Mouse (Mus musculus) heart, adult 18-20 months (tissue): ENCODE measurements at regions not wholly inside any gene's neighbourhood (a gene's known extent, or its start where the extent isn't known, plus 50 kb on each side); places are given as distances from the start of the nearest gene placed in this dataset.

Experiments
- DNase-seq, 2 experiments: peaks; one replicate each; pipeline ENCODE4 v3.0.0; 2021 to 2022; ENCODE audit warnings: mixed read lengths in 1 of 2

DNA sequence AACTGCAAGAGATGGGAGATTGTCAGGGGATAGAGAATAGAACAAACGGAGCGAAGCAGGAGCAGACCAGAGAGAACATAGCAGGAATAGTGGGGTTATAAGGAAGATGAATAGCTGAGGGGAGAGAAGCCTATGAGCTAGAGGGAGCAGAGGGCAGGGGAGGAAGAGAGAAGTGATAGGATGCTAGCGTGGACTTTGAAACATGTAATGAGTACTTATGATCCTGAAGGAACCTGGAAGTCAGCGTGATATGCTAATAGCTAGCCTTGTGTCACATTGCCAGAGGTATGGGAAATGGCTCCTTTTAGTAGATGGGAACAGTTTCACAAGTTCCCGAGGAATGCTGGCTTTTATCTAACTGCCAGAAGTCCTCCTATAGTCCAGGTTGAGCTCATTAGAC is 51.8 kb downstream of the Calml3 start:
- DNase-seq = no peak

DNA sequence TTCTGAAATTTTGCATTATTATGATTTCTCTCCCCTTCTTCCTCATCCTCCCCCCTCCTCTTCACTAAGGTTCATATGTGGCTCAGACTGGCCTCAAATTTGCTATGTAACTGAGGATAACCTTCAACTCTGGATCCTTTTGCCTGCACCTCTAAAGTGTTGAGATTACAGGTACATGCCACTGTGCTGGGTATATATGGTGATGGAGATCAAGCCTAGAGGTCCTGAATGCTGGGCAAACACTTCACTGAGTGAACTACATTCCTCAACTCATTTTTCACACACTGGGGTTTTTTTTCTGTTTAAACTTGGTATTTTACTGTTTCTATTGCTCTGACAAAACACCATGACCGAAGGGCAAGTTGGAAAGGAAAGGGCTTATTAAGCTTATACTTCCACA is 52.9 kb downstream of the Calml3 start:
- DNase-seq = no peak

DNA sequence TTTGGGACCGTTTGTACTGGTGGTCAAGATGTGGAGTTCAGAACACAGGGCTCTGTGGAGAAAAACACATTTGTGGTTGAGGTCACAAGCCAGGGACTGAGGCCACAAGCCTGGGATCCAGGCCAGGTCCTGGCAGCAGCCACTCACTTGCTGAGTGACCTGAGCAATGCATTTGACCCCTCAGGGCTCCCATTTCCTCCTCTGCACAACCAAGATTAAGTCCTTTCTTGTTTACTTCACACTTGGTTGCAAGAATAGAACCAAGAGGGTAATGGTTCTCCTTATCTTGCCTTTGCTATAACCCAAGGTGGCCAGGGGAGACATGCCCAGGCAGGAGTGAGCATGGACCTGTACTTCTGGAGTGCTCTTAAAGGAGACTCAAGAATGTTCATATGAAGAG is 53.4 kb downstream of the Calml3 start:
- peak; percentile 57 to 77 for DNase-seq

DNA sequence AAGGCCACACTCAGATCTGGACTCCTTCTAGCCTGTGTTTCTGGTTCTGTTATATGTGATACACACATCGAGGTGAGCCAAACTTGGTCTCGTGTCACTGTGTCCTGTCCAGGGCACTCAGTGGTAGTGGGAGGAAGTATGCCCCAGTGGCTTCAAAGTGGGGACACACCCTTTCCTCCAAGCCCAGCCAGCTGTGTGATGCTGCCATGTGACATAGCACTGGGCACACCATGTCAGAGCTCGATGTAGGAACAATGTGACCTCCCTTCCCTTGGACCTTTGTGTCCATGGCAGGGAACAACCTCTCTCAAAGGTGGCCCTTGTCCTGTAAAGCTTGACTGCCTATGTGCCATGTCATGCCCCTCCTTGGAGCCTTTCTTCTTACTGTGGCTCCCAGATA is 54.5 kb downstream of the Calml3 start:
- DNase-seq = peak in 1 of 2 experiments; percentile 47

DNA sequence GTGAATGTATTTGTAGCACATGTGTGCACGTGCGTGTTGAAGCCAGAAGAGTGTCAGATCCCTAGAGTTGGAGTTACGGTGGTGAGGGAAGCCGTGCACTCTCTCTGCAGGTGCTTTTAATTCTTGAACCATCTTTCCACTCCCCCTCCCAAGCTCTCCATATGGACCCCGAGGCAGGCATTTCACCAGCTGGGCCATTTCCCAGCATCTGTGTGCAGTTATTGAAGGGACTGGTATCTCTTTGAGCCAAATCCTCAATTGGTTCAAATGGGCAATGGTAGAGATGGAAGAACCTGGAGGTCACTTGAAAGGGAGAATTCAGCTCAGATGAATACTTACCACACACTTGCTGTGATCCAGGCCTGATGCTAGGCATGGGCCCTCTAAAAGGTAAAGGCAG is 55.3 kb downstream of the Calml3 start:
- no peak for DNase-seq

DNA sequence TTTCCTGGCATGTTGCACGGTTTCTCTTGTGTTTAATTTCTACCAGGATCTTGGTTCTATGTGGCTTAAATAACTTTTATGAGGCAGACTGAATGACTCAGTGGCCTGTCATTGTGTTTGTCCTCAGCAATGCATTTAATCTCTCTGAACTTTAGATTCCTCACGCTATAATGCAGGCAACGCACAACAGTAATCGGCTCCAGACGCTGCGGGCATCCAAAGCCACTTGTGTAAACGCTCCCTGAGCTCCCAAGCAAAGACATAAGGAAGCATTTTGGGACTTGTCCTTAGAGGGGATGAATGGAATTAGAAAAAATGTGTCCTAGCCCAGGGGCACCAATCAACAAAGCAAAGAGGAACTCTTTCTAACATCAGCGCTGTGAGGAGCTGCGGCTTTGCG is 57.6 kb downstream of the Calml3 start:
- DNase-seq = no peak

DNA sequence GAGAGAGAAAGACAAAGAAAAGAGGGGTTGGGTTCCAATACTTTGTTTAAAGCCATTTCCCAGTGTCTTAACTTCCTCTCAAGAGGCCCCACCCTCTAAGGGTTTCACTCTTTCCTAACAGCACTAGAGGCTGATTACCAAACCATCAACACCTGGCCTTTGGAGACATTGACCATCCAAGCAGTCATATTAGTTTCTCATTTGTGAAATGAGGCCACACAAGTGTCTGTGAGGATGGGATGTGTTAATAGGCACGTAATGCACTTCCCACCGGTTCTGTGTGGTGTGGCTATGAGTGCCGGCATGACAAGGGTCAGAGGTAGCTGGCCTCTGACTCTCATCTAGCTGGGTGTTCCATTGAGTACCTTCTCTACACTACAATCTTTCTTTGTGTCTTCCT is 59.2 kb downstream of the Calml3 start:
- DNase-seq = no peak

DNA sequence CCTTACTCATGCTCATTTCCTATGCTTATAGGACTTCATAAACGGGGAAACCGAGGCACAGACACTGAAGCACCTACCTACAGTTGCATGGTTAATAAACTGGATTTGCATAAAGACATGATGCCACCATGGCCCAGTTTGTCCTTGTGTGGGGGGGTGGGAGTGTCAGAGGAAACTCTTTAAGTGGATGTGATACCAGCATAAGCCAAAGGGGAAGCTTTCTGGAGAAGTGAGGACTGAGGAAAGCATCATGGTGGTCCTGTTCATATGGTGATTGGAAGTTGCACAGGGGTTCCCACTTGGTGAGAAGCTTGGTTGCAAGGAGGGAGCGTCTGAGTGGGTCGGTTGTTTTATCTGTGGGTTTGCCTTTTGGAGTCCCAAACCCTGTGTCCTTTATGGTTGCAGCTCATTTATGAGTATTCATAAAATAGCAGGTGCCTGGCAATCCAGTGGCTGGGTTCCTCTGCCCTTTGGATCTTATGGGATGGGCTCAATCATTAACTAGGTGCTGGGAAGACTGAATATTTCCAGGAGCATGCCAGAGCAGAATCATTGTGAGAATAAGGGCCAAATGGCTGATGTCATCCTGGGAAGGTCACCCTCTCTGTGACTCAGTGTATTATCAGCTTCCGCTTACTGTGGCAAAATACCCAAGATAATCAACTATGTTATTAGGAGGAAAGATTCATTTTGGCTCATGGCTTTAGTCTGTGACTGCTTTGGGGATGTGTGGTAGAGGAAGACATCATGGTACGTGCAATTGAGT is 60.2 kb downstream of the Calml3 start:
- no peak for DNase-seq

DNA sequence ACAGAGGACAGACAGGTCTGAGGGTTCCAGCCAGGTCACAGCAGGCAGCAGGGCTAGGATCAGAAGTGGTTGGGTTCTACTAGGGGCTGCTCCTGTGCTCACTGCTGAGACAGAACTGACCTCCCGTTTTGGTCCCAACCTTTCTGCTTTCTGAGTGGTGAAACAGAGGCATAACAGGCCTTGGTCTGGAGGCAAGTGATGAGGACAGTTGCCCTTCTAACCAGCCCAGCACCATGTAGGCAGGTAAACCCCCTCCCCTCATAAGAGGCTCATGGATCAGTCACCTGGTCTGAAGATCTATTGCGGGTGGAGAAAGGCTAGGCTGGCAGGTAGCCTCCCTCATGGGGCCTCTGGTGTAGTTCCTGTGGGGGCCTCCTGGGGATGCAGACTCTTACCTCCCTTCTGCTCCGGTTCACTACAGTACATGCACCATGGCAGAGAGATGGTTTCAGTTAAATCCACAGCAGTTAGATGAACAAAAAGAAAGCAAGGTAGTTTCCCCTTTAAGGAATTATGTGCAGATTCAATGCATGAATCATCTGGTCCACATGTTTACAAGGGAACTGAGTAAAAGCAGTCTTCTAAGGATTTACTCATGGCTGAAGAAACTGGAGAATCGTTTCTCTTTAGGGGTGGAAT is 61.2 kb downstream of the Calml3 start:
- no peak for DNase-seq

DNA sequence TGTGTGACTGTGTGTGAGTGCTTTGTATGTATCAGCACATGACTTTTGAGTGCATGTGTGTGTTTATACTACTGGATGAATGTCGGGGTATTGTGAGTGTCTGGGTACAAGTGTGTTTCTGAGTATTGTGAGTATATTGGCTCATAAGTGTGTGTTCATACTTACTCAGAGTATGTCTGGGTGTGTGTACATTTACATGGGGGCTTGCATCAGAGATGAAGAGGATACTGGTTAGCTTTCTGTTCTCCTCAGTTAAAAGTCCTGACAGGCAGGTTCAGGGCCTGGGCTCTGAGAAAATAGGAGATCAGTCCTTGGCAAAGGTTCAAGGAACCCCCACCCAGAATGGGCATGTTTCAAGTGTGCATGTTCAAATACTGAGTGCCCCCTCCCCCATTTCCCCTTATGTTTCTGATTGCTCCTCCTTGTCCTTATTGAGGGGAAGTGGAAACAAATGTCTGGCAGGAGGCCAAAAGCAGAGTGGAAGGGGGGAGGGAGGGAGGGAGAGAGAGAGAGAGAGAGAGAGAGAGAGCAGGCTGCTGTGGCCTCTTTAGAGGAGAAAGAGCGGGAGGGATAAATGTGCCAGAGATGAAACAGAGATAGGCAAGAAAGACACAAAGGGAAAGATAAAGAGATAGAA is 61.9 kb downstream of the Calml3 start:
- peak in 1 of 2 experiments; percentile 36 for DNase-seq

DNA sequence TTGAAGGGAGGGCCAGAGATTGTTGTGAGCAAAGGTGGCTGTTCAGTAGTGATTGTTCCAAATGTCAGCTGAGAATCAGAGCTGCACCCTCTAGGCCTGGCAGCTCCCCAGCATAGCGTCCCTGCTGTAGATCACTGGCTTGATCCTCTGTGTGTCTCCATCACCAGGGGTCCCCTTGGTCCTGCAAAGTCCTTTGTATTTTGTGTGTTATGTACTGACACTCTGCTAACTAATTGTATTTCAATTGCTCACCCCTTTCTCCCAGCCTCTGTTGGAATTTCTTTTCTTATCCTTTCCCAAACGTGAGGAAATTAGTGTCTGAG is 73.5 kb downstream of the Calml3 start:
- DNase-seq = no peak

DNA sequence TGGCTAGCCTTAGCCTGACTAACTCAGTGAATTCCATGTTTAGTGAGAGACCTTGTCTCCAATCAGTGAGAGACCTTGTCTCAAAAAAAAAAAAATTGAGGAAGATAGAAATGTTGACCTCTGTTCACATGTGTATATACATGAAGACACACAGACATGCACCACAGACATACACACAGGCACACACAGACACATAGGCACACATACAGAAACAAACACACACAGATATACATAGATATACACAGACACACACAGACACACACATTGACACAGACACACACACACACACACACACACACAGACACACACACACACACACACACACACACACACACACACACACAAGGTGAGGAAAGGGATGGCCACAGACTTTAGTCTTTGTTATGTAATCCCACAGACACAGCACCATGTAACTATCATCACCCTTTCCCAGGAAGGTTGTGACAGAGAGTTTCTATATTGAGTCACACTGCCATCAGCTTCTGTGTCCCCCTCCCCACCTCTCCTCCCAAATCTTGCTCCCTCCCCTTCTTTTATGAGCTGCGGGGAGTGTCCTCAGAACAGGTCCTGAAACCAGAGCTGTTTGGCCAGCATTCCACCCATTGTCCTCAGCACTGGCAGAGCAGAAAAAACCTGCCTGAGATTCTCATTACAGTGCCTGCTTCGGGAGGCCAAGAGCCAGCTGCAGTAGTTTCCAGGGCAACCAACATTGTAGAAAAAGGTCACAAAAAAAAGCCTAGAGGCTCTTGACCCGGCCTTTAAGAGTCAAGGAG is 74.0 kb downstream of the Calml3 start:
- peak; percentile 23 to 62 for DNase-seq

DNA sequence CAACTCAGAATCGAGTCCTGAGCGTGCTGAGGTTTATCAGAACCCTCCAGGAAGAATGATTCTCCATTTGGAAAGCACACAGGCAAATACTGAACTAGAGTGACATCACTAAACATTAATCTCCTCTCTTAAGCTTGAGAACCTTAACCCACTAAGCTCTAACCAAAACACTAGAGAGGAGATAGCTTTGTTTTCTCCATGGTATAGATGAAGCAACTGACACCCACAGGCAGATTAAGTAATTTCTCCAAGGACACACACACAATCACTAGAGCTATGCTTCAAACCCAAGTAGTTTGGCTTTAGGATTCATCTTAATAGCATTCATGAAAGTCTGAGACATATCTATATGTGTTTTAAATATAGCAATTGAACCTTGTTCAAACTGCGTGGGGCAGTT is 75.2 kb downstream of the Calml3 start:
- DNase-seq = no peak

DNA sequence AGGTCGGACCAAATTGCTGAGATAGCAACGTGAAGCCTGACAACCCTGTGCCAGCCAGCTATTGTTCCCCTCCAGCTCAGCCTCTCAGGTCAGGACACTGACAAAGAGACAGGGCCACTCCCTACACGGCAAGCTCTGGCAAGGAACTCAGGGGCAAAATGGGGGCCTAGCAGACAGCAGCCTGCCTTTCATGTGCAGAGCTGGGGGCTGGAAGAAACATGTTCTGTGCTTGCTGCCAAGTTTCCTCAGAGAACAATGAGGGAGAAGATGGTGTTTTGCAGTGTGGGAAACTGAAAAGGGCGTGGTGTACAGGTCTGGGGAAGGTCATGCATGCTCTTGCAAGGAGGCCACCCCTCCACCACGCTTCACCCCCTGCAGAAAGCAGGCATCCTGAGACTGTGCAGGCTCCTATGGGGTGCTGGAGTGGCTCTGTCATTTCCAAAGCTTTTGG is 77.8 kb downstream of the Calml3 start:
- DNase-seq = peak; percentile 39 to 83

DNA sequence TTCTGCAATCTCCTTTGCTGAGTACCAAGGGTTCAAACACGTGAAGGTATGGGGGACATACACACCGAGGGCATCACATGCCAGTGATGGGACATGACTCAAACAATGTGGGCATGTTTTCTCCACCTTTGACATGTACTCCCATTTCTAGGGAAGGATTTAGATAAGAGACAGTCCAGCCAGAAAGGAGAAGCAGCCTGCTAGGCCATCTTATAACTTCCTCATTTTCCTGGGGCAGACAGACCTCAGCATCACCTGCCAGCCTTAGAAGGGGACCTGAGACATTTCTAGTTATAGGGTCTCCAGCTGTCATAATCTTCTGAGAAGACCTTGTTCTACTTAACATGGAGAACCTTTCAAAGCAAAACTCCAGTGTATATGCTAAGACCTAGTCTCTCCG is 78.3 kb downstream of the Calml3 start:
- DNase-seq = peak in 1 of 2 experiments; percentile 3

DNA sequence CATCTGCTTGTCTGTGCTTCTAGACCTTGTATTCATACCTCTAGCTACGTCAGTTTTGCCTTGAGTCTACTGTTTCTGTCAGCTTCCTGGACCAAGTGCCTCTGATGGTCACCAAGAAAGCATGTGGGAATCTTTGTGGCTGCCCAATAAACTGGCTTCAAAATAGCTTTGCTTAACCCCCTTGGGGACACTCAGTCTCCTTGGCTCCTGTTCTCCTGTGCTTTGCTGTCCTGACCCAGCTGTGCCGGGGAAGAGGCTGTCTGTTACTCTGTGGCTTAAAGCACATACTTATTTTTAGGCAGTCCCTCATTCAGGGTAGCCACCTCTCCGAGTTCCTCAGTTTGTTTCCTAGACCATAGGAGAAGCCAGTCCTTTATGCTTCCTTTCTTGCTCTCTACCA is 79.8 kb downstream of the Calml3 start:
- DNase-seq = peak in 1 of 2 experiments; percentile 45

DNA sequence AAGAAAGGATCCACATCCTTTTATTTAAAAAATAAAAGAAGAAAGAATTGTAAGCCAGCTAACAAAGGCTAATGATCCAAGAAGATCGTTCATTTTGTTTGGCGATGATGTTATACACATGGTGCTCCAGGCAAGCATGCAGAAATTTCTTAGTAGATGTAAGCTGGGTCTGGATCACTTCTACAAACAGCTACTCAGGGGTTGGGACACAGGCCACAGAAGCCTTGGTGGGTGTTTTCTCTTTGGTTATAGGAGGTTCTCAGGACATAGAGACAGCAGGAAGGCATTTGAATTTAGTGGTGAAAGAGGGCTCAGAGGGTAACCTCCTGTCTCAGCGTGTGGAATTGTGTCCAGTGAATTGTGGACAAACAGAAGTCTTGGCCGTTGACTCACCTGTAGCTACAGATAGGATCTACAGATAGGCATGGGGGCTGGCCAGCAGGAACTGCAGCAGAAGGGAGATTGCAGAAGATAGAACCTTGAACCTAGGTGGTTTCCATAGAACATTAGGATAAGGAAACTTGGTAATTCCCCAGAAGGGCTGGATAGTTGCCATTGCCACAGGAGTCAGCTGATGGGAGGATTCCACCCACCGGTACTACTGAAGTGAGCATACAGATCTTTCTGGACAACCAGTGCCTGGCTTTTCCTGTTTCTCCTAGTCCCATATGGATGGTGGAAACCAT is 80.5 kb downstream of the Calml3 start:
- DNase-seq = no peak

DNA sequence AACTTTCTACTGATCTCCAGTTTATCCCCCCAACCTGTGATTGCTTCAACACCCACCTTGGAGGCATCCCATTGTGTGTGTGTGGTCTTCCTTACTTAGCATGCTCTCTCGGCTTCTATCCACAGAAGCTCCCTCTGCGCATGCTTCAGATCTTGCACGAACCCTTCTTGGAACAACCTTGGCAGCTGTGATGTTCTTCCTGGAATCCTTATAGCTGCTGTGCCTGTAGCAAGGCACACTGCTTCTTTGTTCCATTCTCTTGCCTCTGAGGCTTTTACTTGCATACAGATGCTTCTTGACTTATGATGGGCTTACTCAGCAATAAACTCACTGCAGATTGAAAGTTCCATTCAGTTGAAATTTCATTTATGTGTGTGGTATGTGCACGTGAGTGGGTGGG is 81.2 kb downstream of the Asb13 start:
- no peak for DNase-seq

DNA sequence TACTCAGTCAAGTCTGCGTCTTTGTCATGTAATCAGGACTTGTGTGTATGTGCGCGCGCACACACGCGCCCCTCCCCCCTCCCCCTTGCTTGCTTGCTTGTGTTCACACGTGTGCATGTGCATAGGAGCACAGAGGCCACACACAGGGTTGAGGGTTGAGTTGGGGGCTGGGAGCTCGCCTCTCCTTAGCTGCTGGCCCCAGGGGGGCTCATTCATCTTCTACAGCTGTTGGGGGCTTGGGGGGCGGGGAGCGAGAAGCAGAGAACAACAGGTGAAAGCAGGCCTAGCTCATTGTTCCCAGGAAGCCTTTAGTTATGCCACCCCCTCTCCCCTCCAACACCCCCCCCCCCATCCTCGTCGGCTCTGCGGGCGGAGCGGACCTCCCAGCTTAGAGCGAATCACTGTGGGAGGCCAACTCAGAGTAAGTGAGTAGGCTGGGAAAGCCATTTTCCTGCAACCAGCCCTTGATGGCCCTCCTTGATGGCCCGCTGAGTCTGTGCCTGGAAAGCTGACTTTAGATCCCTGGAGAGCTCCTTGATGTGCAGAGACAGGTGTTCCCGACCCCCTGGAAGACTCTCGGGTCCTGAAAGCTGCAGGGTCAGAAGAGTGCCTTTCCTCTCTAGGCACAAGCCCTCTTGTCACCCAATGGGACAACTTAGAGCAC is 78.8 kb downstream of the Asb13 start:
- no peak for DNase-seq

DNA sequence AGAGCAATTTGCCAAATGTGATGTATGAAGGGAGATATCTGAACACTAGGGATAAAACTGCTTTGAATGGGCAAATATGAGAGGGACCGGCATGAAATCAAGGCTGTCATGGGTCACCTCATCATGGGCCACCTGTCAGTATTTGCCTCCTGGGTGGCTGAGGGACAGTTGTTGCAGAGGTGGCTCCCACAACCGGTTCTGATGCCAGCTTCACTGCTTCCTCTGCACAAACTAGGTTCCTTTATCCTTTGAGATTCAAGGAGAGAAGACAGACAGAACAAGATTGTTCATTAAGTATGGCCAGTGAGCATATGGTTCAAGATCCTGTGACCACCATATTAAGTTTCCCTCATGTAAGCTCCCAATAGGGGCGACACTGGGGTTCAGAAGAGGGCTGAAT is 78.3 kb downstream of the Asb13 start:
- DNase-seq = no peak

DNA sequence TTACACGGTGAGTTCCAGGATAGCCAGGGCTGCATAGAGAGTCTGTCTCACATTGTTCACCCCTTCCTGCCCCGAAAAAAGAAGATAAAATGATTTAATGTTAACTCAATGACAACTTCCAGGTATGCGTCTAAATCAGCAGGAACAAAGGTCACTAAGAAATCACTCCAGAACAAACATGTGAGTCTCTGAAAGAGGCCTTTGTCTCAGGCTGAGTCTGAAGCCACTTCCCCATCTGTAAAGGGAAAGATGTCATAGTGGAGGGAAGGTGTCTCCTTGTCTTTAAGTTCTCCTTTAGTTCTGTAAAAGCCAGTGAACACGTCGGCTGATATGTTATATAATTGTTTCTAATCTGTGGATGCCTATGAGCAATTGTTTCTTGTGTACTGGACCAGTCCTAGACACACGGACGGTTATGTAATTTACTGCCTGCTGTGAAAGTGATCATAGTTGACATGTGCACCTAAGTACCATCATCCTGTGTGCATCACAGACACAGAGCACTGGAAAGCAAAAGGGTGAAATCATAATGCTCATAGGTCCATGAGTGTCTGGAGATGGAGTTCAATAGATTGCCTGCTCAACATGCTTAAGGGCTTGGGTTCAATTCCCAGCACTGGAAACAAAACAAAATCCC is 76.3 kb downstream of the Asb13 start:
- DNase-seq = no peak
